Mouse (Mus musculus) small intestine, adult 2 months (tissue): ENCODE measurements around the gene 5530401A14Rik.
A peak's percentile ranks its signal among the peaks of the same experiment; 100 is the strongest.

Experiments used
- CTCF ChIP-seq: fragments of 200-500 bp; IDR thresholded peaks from 2 replicates; pipeline ENCODE4 v1.5.1; 2012; ENCODE audit warnings: low read depth, mild to moderate bottlenecking, control low read depth, inconsistent platforms, low read length, moderate library complexity, mixed read lengths; ENCODE audit not compliant: insufficient replicate concordance, insufficient read length; ENCODE audit errors: extremely low read depth
- POLR2A ChIP-seq: fragments of 200-500 bp; IDR thresholded peaks from 2 replicates; pipeline ENCODE4 v1.6.1; 2012; ENCODE audit warnings: low read depth, mild to moderate bottlenecking, control low read depth, inconsistent platforms, low read length, moderate library complexity

GRCm38 (mm10) chr11:81940988-81941387 is 80.5 kb downstream of the 5530401A14Rik start:
- TF ChIP-seq POLR2A (no peak), CTCF (peak; percentile 37; the same call in 1 of the 2 replicates)
